Mouse (Mus musculus): ENCODE measurements at regions not wholly inside any gene's neighbourhood (a gene's known extent, or its start where the extent isn't known, plus 50 kb on each side); places are given as distances from the start of the nearest gene placed in this dataset.

- no peak for DNase-seq (ENCODE audit: low spot score)
Observed at GRCm38 (mm10) chr13:5724364-5724763, 136.9 kb upstream of the Klf6 start.

GRCm38 (mm10) chr13:5725984-5726383 is 135.3 kb upstream of the Klf6 start:
- no peak for DNase-seq (ENCODE audit: low spot score)

- no peak for DNase-seq (ENCODE audit: low spot score)
Observed at GRCm38 (mm10) chr13:5726446-5726845, 134.8 kb upstream of the Klf6 start.

GRCm38 (mm10) chr13:5728172-5728571 is 133.1 kb upstream of the Klf6 start:
- DNase-seq (ENCODE audit: low spot score): no peak

GRCm38 (mm10) chr13:5728808-5729207 is 132.5 kb upstream of the Klf6 start:
- no peak for DNase-seq (ENCODE audit: low spot score)

GRCm38 (mm10) chr13:5729426-5730068 is 131.7 kb upstream of the Klf6 start:
- DNase-seq (ENCODE audit: low spot score): no peak

GRCm38 (mm10) chr13:5732206-5732605 is 129.1 kb upstream of the Klf6 start:
- DNase-seq (ENCODE audit: low spot score): no peak

- DNase-seq (ENCODE audit: low spot score): no peak
Observed at GRCm38 (mm10) chr13:5735027-5735624, 126.2 kb upstream of the Klf6 start.

GRCm38 (mm10) chr13:5736472-5736871 is 124.8 kb upstream of the Klf6 start:
- no peak for DNase-seq (ENCODE audit: low spot score)

- no peak for DNase-seq (ENCODE audit: low spot score)
Observed at GRCm38 (mm10) chr13:5737214-5737613, 124.1 kb upstream of the Klf6 start.

GRCm38 (mm10) chr13:5740805-5741204 is 120.5 kb upstream of the Klf6 start:
- DNase-seq (ENCODE audit: low spot score): no peak

GRCm38 (mm10) chr13:5744949-5745348 is 116.3 kb upstream of the Klf6 start:
- no peak for DNase-seq (ENCODE audit: low spot score)

- DNase-seq (ENCODE audit: low spot score): peak; percentile 37
Observed at GRCm38 (mm10) chr13:5757176-5757575, 104.1 kb upstream of the Klf6 start.

GRCm38 (mm10) chr13:5757963-5758362 is 103.3 kb upstream of the Klf6 start:
- no peak for DNase-seq (ENCODE audit: low spot score)

GRCm38 (mm10) chr13:5760030-5760429 is 101.3 kb upstream of the Klf6 start:
- no peak for DNase-seq (ENCODE audit: low spot score)

GRCm38 (mm10) chr13:5766394-5766793 is 94.9 kb upstream of the Klf6 start:
- DNase-seq (ENCODE audit: low spot score): no peak

- no peak for DNase-seq (ENCODE audit: low spot score)
Observed at GRCm38 (mm10) chr13:5767202-5767601, 94.1 kb upstream of the Klf6 start.

- DNase-seq (ENCODE audit: low spot score): no peak
Observed at GRCm38 (mm10) chr13:5768699-5769098, 92.6 kb upstream of the Klf6 start.

- DNase-seq (ENCODE audit: low spot score): no peak
Observed at GRCm38 (mm10) chr13:5769283-5770260, 91.7 kb upstream of the Klf6 start.

GRCm38 (mm10) chr13:5773811-5774210 is 87.5 kb upstream of the Klf6 start:
- DNase-seq (ENCODE audit: low spot score): no peak

GRCm38 (mm10) chr13:5778443-5779171 is 82.7 kb upstream of the Klf6 start:
- DNase-seq (ENCODE audit: low spot score): no peak

- peak; percentile 28 for DNase-seq (ENCODE audit: low spot score)
Observed at GRCm38 (mm10) chr13:5779410-5779809, 81.9 kb upstream of the Klf6 start.

Data from T-cell, adult 2 months (primary cell).